Mouse (Mus musculus) lung, adult 10 weeks (tissue): ENCODE data around the gene Nubp1. TPM values are rescaled to one million over a fixed set of nuclear protein-coding genes. Genes with fewer than 3 reads are reported as not detected.

Experiments used
- polyA plus RNA-seq: library from polyadenylated mRNA; stranded (reverse); fragments of 350-450 nt; fragmentation: Illumina TruSeq; extraction: RNeasy Lipid Tissue Mini Kit (QIAGEN cat#74804); gene quantifications from one replicate; pipeline ENCODE4 v1.2.3, GENCODE M21; 2014; ENCODE audit warnings: low read depth, low replicate concordance; ENCODE audit not compliant: insufficient read depth

The Nubp1 gene
- 18.7 TPM for polyA plus RNA-seq

GRCm38 (mm10) chr16:10411764-10412746, at the start of gene Nubp1:
Nubp1 (plus strand) TSS chr16:10411948.

GRCm38 (mm10) chr16:10394699-10395540, 16.8 kb upstream of the Nubp1 start, which contains the start of gene Tekt5:
Tekt5 (minus strand) TSS chr16:10395490.

DNA sequence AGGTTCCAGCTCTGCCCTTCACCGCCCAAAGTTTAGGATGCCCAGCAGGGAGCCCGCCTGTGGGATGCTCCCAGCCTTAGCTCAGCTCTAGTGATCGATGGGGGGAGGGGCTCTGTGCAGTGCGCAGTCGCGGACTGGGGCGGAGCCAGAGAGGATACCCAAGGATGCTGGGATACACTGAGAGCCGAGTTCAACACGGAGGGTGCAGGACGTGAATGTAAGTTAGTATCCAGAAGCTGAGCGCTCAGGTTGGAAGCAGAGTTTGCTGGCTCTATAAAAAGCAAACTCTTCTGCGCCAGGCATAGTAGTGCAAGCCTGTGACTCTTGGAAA, 35.5 kb downstream of the Nubp1 start, which contains the start of gene Tvp23a:
Gene Tvp23a (minus strand): TSS at position 99 of the 331 bp plus-strand sequence.

Other genes starting within 250 kb of the Nubp1 start
- gene Rpl39l, start 241.7 kb upstream of the Nubp1 start, polyA plus RNA-seq: 0.58 TPM
- not detected for gene Atf7ip2, start 219.2 kb upstream of the Nubp1 start, polyA plus RNA-seq
- gene Emp2, start 98.0 kb upstream of the Nubp1 start, polyA plus RNA-seq: 456 TPM
- gene Tekt5, start 16.5 kb upstream of the Nubp1 start, polyA plus RNA-seq: 4.8 TPM
- 0.20 TPM for gene Tvp23a, start 35.4 kb downstream of the Nubp1 start, polyA plus RNA-seq
- 3.9 TPM for gene Ciita, start 68.1 kb downstream of the Nubp1 start, polyA plus RNA-seq
- gene Dexi, start 131.1 kb downstream of the Nubp1 start, polyA plus RNA-seq: 17.0 TPM
- 8.9 TPM for gene Clec16a, start 133.4 kb downstream of the Nubp1 start, polyA plus RNA-seq